Mouse (Mus musculus) frontal cortex, postnatal 10 days (tissue): Measurements from ENCODE around the gene Creb5.

ENCODE experiments used
- DNase-seq, 2 experiments: peaks; one replicate each; pipeline ENCODE4 v3.0.0; 2022; ENCODE audit warnings: low spot score in 2 of 2, mixed read lengths in 1 of 2

The Creb5 gene

DNA sequence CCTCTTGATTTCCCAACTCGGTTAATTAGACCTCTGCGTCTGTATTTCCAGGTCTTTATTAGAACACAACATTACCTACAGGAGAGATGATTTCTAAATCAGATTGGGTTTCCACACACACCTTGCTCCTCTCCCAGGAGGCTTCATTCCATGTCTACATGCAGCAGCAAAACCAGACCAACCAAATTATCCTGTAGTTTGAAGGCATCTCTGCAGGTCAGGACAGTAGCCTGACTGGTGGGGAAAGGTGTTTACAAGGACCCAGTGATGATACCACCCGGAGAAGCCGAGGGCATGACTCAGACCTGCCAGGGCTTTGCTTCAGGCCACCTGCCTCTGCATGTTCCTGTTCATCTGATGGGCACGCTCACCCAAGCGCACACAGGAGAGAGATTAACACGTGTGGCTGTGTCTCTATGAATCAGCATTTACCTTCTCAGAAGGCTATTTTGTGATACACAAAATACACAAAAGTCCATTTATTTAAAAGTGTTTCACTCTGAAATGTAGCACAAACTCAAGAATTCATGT is 355.8 kb downstream of the Creb5 start:
- no peak for DNase-seq

DNA sequence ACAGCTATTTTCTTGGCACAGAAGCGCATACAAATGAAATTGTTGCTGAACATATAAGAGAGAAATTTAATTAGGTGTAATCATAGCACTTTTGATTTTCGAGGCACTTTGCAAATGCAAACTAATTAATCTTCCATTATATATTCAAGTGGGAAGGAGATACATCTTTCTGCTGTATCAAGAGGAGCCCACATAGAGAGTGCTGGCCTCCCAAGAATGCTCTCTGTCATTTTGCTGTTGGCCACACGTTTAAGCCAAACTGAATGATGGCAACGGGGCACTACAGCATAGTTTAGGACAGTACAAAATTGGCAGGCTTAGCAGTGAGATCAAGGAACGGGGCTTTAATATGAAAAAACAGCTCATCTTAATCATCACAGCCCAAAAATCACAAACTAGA is 356.4 kb downstream of the Creb5 start:
- DNase-seq: no peak

DNA sequence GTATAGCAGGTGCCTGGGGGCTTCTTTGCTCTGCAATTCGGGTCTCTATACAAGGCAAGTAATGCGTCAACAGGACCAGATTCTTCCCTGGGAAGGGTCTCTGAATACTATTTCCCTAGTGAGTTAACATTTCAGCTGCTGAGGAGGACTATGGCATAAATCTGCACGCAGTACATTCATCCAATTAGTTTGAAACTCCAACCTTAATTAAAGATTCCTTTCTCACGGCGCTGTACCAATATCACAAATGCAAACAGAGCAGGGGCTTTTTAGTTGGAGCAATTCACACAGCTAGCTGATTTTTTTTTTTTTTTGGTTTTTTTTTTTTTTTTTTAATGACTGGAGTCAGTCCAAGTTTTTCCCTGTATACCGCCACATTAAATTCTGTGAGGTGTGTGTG is 357.0 kb downstream of the Creb5 start:
- DNase-seq: no peak

DNA sequence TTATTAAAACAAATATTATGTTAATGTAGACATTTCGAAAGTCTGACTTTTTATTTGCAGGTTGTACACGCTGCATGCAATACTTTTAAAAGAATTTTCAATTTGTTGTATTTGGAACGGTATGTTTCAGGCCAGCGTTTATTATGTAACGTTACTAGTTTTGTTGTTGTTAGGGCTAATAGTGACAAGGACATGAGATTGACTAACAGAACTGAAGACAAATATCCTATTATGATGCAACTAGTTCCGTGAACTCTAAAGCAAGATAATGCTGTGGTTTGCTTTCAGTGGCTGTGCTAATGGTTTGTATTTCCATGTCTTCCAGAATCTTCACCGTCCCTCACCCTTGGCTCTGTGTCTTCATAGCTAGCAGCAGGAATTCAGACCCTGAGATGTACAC is 357.9 kb downstream of the Creb5 start:
- DNase-seq: no peak

DNA sequence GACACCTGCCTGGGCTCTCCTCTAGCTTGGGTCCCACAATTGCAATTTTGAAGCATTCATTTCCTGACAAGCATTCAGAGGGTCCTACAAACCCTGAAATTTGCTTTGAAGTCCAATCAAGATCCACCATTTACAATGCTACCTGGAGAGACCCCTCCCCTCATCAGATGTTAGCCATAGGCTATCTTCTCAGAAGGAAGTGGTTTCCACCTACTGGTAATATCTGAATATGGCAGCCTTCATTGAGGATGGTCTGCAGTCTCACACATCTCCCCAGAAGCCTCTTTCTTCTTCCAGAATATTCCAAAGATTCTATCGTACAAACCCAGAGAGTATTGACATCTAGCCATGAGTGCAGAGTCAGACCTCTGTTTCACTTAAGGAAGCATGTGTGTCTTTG is 362.7 kb downstream of the Creb5 start:
- DNase-seq: no peak

DNA sequence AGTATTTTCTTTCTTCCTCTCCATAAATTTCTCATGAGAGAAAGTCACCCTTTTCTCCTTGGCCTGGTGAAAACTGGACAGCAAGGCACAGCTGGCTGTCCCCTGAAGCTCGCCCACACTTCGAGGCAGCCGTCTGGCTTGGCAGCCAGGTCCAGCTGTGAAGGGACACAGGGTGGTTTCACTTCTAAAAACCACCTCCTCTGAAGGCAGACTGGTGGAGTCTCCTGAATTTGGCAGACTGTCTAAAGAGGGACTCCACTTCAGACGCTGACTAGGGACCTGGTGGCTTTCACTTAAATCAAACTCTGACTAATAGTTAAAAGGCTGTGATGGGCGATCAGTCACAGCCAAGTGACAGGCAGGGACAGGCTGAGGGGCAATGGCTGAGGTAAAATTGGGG is 365.6 kb downstream of the Creb5 start:
- no peak for DNase-seq

DNA sequence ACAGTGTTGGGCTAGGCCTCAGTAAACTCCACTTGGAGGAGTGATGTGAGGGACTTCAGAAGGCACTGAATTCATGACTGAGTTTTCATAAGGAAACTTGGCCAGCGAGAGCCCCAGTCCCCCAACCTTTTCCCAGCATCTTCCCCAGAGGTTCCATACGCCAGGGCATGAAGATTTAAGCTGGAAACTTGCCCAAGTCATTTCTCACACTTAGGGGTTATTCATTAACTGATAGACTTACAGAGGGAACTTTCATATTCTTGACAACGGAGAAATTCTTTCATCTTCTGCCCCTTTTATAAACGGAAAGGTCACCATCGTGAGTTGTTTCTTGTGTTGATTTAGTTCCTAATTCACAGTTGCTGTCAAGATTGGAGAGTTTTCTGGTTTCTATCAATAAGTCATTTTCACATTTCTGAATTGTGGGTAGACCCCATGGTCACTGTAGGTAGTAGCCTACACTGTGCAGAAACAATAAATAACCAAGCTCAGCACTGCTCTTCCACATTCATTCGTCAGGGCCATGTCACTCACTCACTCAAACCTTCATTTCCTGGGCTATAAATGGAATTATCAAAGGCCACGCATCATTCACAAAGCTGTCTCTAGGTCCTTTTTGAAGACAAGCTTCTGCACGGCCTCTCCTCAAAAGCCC is 366.8 kb downstream of the Creb5 start:
- no peak for DNase-seq

DNA sequence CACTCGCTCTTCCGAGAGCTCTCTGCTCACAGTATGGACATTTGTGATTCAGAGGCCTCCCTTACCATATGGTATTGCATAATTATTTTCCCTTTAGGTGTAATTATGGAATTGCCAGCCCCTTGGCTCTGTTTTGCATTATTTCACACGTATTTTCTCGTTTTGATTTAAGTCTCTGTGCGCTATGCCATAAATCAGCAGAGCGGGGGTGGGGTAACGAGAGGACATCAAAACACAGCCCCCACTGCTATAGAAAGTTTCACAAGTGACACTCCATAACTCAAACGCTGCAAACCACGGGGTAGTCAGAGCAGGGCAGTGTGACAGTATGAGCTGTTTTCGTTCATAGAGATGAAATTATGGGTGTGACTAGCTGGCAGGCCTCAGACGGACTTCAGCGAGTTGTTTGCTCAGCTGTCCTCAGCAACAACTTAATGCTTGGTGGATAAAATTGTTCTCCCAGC is 367.3 kb downstream of the Creb5 start:
- peak in 1 of 2 experiments; percentile 41 for DNase-seq

DNA sequence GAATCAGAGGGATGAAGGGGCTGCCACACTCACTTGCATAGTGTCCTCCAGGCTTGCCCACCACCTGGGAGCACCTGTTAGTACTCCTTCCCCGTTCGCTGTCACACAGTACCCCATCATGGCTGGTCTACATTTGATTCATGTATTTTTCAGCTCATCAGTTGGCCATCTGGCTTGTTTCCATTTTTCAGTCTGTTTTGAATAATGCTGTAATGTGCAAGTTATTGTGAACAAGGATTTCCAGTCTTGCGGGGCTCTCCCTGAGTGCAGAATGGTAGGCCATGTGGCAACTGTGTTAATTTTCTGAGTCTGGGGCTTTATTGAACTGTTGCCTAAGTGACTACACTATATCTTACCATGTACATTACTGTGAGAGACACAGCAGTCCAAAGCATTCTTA is 369.4 kb downstream of the Creb5 start:
- no peak for DNase-seq

DNA sequence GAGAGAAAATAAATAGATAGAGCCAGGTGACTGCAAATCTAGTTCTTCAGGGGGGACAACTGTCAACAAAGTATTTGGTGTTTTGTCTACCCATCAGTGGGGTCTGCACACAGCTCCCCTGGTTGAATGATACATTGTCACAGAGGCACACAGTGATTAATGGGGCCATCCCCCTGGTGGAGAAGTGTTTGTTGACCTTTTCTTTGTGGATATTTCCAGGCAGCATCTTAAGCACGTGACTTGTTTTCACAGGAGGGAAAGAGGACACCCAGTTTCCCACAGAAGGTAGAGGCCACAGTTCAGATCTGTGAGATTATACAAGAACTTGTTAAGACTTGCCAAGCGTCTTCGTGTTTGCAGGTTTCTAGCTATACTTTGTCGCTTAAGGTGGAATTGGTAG is 370.4 kb downstream of the Creb5 start:
- DNase-seq: no peak

DNA sequence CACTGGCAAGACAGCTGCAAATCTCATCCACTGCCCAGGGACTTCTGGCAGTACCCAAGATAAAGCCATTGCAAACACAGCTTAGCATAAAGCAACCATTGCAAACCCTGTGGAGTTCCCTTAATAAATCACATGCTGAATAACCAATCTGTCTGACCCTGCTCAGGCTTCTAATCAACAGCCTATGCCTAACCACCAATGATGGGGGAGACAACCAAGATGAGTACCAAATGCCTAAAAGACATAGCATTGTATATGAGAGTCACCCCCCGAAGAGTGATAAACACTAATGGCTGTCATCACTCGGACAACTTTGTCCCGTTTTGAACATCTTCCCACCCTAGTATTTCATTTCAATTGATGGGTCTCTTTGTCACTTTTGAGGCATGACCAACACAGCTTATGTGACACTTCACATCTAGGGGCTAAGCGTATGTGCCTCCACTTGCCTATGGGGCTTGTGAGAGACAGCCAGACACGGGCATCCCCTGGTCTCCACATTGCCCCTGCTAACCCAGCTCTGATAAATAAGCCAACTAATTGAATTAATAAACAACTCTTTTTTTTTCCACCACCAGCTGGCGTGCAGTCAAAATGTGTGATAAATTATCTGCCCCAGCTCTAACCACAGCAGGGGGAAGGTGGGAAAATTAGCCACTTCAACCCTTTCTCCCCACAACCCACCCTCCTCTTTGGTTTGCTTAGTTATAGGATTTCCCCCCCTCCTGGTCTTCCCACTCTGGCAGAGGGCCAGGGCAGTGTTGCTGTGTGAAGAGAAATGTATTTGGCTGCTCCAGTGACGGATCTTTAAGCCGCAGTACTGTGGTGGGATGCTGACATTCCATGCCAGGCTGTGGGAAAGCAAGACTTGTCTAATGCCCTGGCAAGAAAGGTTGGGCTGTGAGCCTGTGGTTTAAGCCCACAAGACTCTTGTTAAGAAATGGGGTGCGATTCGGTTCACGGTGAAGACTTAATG is 376.1 kb downstream of the Creb5 start:
- no peak for DNase-seq

DNA sequence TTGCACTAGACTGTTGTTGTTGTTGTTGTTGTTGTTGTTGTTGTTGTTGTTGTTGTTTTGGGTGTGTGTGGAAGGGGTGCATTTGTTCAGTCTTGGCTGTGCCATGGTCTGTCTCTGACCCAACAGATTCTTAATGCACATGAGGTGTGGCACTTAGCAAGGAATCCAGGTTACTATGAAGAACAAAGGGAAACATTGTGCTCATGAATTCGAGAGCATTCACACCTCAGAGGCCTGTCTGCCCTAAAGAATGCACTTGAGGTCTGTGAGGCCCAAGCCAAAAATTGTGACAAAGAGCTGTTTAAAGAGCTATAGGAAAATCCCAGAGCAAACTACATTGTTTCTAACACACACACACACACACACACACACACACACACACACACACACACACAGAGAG is 377.7 kb downstream of the Creb5 start:
- no peak for DNase-seq

DNA sequence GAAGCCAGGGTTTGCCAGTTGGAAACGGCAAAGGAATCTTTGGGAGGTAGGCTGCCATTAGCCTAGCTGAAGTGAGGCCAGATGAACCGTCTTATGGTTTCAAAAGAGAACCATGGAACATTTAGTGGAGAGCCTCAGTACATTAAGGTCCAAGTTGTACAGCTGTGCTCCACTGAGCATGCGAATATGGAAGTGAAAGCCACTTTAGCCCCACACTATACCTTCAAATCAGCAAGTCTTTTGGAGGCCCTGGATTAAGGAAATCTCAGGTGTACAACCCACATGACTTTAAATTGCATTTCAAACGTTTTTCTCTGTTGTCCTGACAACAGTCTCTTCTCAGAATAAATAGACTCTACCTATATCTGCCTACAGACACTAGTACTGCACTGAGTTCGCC is 379.4 kb downstream of the Creb5 start:
- DNase-seq: no peak

DNA sequence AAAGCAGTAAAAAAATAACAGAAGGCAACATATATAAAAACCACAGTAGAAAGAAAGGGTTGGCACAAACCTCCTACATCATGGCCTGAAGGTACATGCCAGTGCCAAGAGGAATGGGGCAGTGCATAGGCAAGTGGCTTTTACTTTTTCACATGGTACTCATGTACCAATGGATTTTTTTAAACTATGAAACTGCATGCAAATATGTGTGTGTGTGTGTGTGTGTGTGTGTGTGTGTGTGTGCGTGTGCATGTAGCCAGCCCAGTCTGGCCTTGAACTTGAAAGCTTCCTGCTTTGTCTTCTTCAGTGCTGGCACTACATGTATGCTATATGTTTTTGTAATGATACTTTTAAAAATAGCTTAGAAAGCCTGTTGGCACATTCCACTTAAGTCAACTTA is 391.2 kb downstream of the Creb5 start:
- DNase-seq: no peak

DNA sequence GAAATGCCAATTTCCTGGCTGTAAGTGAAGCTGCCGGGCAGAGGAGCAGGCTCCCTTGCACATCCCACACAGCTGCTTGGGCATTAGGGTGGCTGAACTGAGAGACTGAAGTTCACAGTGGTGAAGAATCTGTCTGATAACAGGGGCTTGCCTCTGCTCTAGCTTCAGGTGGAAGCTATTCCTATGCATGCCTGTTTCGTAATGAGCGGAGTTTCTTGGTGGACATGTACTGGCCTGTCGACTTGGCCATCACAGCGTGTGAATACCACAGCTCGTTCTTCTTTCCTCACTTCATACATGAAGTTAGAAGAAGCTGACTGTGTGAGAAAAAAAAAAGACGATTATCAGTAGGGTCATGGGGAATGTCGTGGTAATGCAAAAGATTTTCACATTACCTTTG is 393.0 kb downstream of the Creb5 start:
- DNase-seq: no peak

DNA sequence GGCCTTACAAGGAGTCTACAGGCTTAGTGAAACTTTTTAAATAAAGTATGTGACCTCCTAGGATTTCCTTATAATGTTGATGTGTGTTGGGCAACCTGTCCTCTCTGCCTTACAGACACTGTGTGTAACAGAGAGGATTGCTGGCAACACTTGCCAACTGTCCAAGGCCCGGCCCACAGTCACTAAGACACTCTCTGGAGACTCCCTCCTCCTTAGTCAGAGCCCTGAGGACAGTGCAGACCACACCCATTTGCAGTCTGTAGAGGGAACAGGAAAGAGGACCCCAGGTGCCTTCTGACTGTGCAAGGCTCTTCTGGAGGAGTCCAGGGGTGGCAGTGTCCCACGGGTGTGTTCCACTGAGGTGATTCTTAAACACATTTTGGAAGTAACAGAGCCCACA is 397.3 kb downstream of the Creb5 start:
- no peak for DNase-seq

DNA sequence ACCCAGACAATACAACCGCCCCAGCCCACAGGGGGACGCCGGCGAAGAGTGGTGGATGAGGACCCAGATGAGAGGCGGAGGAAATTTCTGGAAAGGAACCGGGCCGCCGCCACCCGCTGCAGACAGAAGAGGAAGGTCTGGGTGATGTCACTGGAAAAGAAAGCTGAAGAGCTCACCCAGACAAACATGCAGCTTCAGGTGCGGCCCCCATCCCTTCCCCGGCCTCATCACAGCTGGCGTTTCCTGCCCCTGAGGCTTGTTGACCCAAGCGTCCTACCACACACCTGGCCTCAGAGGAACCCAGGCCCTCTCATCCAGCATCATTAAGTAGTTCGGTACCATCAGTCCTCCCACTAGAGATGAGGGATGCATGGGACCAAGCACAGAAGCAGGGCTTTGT is 398.3 kb downstream of the Creb5 start:
- DNase-seq: no peak

DNA sequence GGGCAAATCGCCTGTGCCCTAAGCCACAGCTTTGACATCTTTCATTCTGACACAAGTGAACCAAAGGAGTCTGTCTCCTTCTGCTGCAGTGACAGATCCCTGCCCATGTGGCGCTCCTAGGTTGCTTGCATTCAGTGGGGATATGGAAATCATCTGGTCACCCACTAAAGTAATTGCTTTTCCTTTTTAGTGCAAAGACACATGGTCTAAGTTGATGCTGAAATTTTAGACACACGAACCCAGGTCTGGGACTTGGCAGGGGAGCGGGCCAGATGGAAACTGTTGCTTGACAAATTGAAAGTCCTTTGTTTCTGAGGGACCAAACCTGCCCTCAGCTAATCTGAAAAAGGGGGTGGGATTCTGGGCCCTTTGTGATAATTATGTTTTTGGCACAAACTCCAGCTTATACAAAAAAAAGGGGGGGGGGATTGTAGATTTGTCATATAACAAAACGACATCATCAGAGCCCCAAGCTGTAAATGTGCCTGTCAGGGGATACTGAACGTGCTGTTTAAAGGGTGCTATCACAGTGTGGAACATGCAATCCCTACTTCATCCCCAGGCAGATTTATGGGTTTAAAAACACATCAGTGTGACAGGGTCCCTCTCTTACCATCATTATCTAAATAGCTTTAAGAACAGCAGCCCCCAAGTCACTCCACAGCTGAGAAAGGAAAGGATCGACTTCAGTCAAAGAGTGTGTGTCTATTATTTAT is 401.9 kb downstream of the Creb5 start:
- no peak for DNase-seq

DNA sequence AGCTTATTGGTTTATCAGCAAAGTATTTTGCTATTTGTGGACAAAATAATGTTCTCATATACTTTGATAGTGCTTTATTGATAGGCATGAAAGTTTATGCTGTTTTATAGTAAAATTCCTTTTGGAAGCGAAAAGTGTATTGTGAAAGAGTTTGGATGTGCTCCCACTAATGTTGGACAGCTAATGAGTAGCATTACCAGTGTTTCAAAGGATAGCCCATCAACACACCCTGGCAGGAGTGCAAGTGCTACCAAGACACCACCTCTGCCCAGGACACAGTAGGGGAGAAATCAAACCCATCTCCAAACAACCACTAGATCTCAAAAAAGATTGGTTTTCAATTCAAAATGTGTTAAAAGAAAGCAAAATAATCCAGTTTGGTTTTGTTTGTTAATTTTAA is 403.9 kb downstream of the Creb5 start:
- DNase-seq: no peak

DNA sequence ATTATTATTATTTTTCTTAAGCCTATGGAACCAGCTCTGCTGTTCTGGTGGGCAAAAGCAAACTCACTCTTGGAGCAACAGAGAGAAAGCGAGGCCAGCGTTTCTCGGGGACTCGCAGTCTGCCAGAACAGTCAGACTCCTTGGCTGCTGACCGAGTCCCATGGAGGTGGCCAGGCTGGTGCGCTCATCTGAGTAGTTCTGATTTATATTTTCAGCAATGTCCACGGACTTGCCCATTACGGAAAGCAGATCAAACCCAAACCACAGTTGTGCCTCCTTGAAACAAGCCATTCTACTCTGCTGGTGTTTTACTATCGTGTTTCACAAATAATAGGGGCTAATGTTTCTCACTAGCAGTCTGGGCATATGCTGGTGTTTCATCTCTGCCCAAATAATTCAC is 408.1 kb downstream of the Creb5 start:
- DNase-seq: no peak

DNA sequence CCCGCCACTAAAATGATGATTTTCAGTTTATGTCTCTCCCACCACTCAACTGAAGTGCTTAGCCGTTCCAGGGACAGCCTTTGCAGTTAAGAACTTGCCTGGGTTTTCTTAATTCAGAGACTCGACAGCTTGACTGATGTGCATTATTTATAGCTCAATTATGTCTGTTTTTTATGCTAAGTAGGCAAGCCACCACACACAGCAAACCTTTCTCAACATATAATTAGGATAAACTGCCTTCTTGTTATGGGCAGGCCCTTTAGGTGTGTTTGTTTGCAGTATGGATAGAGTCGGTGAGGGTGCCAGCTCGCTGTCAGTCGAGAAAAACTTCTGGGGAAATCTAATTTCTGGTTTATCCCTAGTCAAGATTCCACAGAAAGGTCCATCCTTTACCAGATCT is 409.4 kb downstream of the Creb5 start:
- DNase-seq: no peak

DNA sequence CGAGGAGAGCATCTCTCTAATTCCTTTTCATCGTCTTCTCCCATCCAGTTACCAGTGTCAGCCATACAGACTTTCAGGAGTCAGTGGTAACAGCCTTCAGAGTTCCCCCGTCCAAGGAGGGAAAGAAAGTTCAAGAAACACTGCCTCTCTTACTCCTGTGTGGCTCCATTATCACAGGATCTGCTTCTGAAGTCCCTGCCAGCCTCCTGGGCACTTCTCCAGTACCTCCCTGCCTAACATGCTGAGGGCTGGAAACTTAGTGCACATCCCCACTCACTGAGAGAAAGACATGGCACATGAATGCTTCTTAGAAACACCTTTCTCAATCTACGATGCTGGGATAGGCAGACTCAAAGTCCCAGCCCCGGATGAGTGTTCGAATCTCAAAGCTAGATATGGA is 409.9 kb downstream of the Creb5 start:
- peak in 1 of 2 experiments; percentile 16 for DNase-seq
